Mouse (Mus musculus) forebrain, postnatal 0 days (tissue): ENCODE measurements at regions not wholly inside any gene's neighbourhood (a gene's known extent, or its start where the extent isn't known, plus 50 kb on each side); places are given as distances from the start of the nearest gene placed in this dataset.

Experiments
- ATAC-seq: fragments of 200-750 bp; cut with Nextera tagmentation; 2 replicates; pipeline ENCODE4 v1.8.0; 2017; ENCODE audit warnings: mild to moderate bottlenecking, moderate library complexity
- DNase-seq: peaks from one replicate; pipeline ENCODE4 v3.0.0-alpha.2; 2015
- H3K27ac ChIP-seq: fragments of 300-500 bp; sonication (generic); 2 replicates; pipeline ENCODE4 v1.5.1; 2014; ENCODE audit warnings: low read depth, mild to moderate bottlenecking, antibody characterized with exemption, low read length, moderate library complexity, mixed read lengths
- H3K27me3 ChIP-seq: fragments of 300-500 bp; sonication (generic); 2 replicates; pipeline ENCODE4 v1.6.1; 2014; ENCODE audit warnings: mild to moderate bottlenecking, low read length, mixed read lengths; ENCODE audit not compliant: insufficient read depth
- H3K36me3 ChIP-seq: fragments of 300-500 bp; sonication (generic); 2 replicates; pipeline ENCODE4 v1.6.1; 2014; ENCODE audit warnings: mild to moderate bottlenecking, moderate library complexity; ENCODE audit not compliant: insufficient read depth
- H3K4me1 ChIP-seq: fragments of 300-500 bp; sonication (generic); 2 replicates; pipeline ENCODE4 v1.6.1; 2014; ENCODE audit warnings: antibody characterized with exemption; ENCODE audit not compliant: insufficient read depth
- H3K4me2 ChIP-seq: fragments of 300-500 bp; sonication (generic); 2 replicates; pipeline ENCODE4 v1.6.1; 2014; ENCODE audit warnings: low read depth, mild to moderate bottlenecking, moderate library complexity
- H3K4me3 ChIP-seq: fragments of 300-500 bp; sonication (generic); 2 replicates; pipeline ENCODE4 v1.5.1; 2014; ENCODE audit warnings: low read depth, low read length, mixed read lengths
- H3K9ac ChIP-seq: fragments of 300-500 bp; sonication (generic); 2 replicates; pipeline ENCODE4 v1.6.1; 2014; ENCODE audit warnings: mild to moderate bottlenecking
- H3K9me3 ChIP-seq: fragments of 300-500 bp; sonication (generic); 2 replicates; pipeline ENCODE4 v1.6.1; 2016; ENCODE audit warnings: low read length
- CTCF ChIP-seq: sonication (generic); IDR thresholded peaks from 2 replicates; pipeline ENCODE4 v1.5.1; 2016; ENCODE audit warnings: antibody characterized with exemption, control low read depth, low read depth
- WGBS: fragments of 180-500 bp; shearing (Covaris S2); extraction: QIAGEN DNeasy Blood & Tissue Kit; methylation state at CpG from one replicate; pipeline ENCODE4 v1.1.7; 2014; 5-methylcytosine and 5-hydroxymethylcytosine counted together

DNA sequence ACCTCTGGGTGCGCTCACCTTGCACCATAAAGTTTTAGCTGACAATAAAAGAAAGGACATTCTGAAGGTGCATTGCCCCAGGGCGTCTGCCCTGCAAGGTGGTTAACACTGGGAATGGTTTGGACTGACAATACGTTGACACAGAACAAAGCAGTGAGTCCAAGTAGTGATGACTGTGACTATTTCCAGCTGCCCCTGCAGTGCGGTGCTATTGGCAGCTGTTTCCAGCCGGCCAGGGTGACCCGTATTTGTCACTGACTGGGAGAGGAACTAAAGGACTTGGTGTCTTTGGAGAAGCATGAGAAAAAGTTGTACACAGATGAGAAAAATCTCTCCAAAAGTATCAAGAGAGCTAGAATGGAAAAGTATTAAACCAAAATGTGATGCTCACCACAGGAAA, 52.0 kb upstream of the Vtcn1 start:
- Histone ChIP-seq H3K36me3 (no peaks in the 10 kb centered on the region), H3K27me3 (no peaks in the 10 kb centered on the region), H3K4me3 (no peak overlapping the region), H3K4me2 (no peak overlapping the region), H3K4me1 (0 out of 2 replicates have a peak, but pooled peaks cover 3% of the 10 kb centered on the region), H3K9ac (no peak overlapping the region), H3K27ac (no peak overlapping the region), H3K9me3 (no peaks in the 10 kb centered on the region)
- WGBS = 71% methylated on average over 6 of the region's 6 CpGs
- TF ChIP-seq CTCF = no peak
- DNase-seq (no peak), ATAC-seq (no peak)

DNA sequence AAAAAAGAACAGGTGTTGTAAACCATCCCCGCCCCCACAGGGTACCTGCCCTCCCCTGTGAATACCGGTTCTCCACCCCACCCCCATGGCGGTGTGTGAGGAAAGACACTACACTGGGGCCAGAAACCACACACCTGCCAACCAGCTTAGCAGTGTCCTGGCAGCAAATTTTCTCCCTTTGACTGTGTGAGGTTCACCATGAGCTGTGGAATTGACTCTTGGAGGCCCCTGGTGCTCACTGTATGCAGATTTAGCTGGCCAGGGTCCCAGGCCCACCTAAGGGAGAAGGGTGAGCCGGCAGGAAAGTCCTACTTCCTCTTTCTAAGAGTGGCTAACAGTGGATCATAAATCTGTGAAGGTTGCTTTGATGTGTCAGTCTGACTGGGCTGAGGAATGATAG, 53.9 kb upstream of the Vtcn1 start:
- WGBS = 91% methylated on average over 4 of the region's 4 CpGs
- H3K27ac ChIP-seq = no peak overlapping the region
- no peaks in the 10 kb centered on the region for H3K36me3 ChIP-seq
- H3K4me3 ChIP-seq = no peak overlapping the region
- 0 out of 2 replicates have a peak, but pooled peaks cover 4% of the 10 kb centered on the region for H3K4me1 ChIP-seq
- no peaks in the 10 kb centered on the region for H3K9me3 ChIP-seq
- no peaks in the 10 kb centered on the region for H3K27me3 ChIP-seq
- H3K4me2 ChIP-seq = no peak overlapping the region
- TF ChIP-seq CTCF = no peak
- H3K9ac ChIP-seq = no peak overlapping the region
- ATAC-seq = no peak
- DNase-seq = no peak

DNA sequence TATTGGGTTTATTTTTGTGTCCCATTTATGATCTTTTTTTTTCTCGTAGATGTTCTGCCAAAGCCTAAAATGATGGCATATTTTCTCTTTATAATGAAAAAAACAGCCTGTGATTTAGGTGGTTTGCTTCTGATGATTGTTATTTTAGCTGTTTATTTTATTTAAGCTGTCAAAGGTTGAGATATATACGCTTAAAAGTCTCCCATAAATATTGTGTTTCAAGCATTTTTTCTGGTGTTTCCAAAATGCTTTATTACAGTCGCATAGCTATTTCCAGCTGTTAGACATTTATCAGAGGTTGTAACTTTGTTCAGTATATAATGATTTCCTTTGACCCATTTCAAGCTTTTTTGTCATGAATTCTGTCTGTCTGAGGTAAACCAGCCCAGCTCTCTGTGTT, 54.4 kb upstream of the Vtcn1 start:
- DNase-seq (no peak), ATAC-seq (no peak)
- H3K36me3 ChIP-seq = no peaks in the 10 kb centered on the region
- no peaks in the 10 kb centered on the region for H3K9me3 ChIP-seq
- no peak overlapping the region for H3K4me3 ChIP-seq
- no peak overlapping the region for H3K27ac ChIP-seq
- H3K27me3 ChIP-seq = no peaks in the 10 kb centered on the region
- H3K4me2 ChIP-seq = no peak overlapping the region
- TF ChIP-seq CTCF = no peak
- no peak overlapping the region for H3K9ac ChIP-seq
- 91% methylated on average over 3 of the region's 3 CpGs for WGBS
- H3K4me1 ChIP-seq = 0 out of 2 replicates have a peak, but pooled peaks cover 4% of the 10 kb centered on the region

DNA sequence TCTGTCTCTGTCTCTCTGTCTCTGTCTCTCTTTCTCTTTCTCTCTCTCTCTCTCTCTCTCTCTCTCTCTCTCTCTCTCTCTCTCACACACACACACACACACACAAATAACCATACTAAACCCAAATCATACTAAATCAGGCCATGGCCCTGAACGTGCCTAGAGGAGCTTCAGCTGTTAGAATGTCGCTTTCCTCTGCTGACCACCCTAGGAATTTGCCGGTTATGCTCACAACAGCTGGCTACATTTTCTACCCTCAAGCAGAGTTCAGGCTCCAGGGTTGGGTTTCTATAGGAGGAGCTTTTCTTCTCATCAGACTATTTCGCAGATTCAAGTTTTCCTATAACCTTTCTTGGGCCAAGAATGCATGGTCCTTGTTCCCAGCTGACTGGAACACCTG, 56.1 kb upstream of the Vtcn1 start:
- Histone ChIP-seq H3K27me3 (no peaks in the 10 kb centered on the region), H3K4me2 (no peak overlapping the region), H3K9ac (no peak overlapping the region), H3K9me3 (no peaks in the 10 kb centered on the region), H3K4me1 (0 out of 2 replicates have a peak, but pooled peaks cover 4% of the 10 kb centered on the region), H3K36me3 (no peaks in the 10 kb centered on the region), H3K4me3 (no peak overlapping the region), H3K27ac (no peak overlapping the region)
- DNase-seq = no peak
- WGBS = 91% methylated on average over 4 of the region's 4 CpGs
- TF ChIP-seq CTCF = no peak
- ATAC-seq = no peak

DNA sequence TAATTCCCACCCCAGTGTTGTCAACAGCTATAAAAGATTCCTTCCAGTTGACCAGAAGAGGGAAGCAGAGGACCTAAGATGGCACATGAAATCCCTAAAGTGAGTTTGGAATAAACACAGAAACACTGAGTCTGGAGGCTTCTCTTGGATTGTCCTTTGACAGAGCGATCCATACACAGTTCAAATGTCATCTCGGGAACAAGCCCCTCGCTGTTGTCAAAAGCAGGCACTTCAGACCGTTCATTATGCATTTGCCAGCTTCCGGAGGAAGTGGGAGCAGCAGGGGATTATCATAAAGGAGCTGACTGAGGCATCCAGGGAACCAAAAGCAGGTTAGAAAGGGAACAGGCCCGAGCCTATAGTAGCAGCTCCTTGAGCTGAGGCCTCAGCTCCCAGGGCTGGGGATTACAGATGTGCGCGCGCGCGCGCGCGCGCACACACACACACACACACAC, 57.1 kb upstream of the Vtcn1 start:
- H3K27ac ChIP-seq = 0 out of 2 replicates have a peak overlapping the region, but pooled peaks have one; percentile 29
- ATAC-seq = peak; percentile 86
- WGBS = 14% methylated on average over 15 of the region's 15 CpGs
- H3K9me3 ChIP-seq = no peaks in the 10 kb centered on the region
- H3K36me3 ChIP-seq = no peaks in the 10 kb centered on the region
- H3K27me3 ChIP-seq = no peaks in the 10 kb centered on the region
- peak overlapping the region; percentile 20 for H3K4me2 ChIP-seq
- peak; percentile 79 for TF ChIP-seq CTCF
- H3K9ac ChIP-seq = 0 out of 2 replicates have a peak overlapping the region, but pooled peaks have one; percentile 22
- no peak overlapping the region for H3K4me3 ChIP-seq
- peak; percentile 71 for DNase-seq
- 0 out of 2 replicates have a peak, but pooled peaks cover 4% of the 10 kb centered on the region for H3K4me1 ChIP-seq

DNA sequence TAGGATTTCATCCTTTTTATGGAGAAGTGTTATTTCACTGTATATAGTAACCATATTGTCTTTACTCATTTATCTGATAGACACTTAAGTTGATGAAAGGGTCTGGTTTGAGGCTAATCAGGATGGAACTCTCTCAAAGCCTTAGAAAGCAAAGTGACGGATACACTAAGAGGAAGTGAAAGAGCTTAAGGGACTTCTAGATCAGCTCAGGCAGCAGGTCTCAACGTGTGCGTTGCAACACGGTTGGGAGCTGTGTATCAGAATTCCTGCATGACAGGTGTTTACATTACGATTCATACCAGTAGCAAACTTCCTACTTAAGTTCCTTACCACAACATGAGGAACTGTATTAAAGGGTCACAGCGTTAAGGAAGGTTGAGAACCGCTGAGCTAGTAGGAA, 59.9 kb upstream of the Vtcn1 start:
- no peak overlapping the region for H3K4me2 ChIP-seq
- ATAC-seq = no peak
- DNase-seq = no peak
- H3K9me3 ChIP-seq = no peaks in the 10 kb centered on the region
- H3K9ac ChIP-seq = no peak overlapping the region
- 86% methylated on average over 7 of the region's 7 CpGs for WGBS
- no peaks in the 10 kb centered on the region for H3K36me3 ChIP-seq
- no peaks in the 10 kb centered on the region for H3K27me3 ChIP-seq
- no peak for TF ChIP-seq CTCF
- 0 out of 2 replicates have a peak, but pooled peaks cover 4% of the 10 kb centered on the region for H3K4me1 ChIP-seq
- no peak overlapping the region for H3K4me3 ChIP-seq
- no peak overlapping the region for H3K27ac ChIP-seq

DNA sequence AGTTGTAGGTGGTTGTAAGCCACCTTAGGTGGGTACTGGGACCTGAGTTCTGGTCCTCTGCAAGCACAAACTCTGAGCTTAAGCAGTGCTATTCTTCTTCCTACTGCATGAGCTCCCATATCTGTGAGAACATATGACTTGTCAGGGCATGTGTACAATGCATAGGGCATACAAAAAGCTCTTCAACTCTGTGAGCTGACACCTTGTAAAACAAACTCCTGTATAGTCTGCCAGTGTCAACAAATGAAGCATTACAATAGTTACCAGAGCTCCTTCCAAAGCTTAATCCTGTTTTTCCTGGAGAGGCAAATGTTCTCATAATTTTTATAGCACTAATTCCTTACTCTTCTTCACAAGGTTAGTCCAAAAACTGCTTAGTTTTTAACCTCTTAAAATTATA, 62.4 kb upstream of the Vtcn1 start:
- no peaks in the 10 kb centered on the region for H3K27me3 ChIP-seq
- H3K27ac ChIP-seq = no peak overlapping the region
- H3K4me2 ChIP-seq = no peak overlapping the region
- no peak overlapping the region for H3K4me3 ChIP-seq
- no peak for ATAC-seq
- H3K36me3 ChIP-seq = no peaks in the 10 kb centered on the region
- no peak for TF ChIP-seq CTCF
- DNase-seq = no peak
- H3K9me3 ChIP-seq = no peaks in the 10 kb centered on the region
- H3K9ac ChIP-seq = no peak overlapping the region
- H3K4me1 ChIP-seq = no peaks in the 10 kb centered on the region
